Mouse (Mus musculus): ENCODE measurements around the gene Ccdc28b.

DNA sequence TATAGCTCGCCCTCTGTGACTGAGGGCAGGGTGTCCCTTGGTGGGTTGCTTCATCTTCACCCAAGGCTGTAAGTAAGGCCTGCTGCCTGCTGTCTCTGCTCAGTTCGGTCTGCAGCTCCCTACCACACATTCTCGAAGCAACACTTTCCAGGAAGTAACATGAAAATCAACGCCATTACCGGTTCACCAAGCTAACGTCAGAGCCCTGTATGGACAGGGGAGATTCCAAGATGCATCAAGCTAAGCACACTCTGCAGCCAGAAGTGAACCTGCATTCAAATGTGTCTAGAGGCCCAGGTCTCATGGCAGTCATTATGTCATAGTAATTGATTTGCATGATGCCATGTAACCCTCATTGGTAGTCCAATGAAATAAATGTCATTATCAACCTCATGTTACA, 53.7 kb downstream of the Ccdc28b start:
- TF ChIP-seq CTCF (IDR thresholded peaks at IDR 0.05; ENCODE audit: low read depth, low read length) = no peak
- TF ChIP-seq POLR2A (IDR thresholded peaks at IDR 0.05; ENCODE audit: borderline replicate concordance, low read depth, low read length) = no peak
